Mouse (Mus musculus) embryonic facial prominence, embryonic 12.5 days (tissue): ENCODE measurements around the gene Ptpre. TPM values are rescaled to one million over a fixed set of nuclear protein-coding genes. Genes with fewer than 3 reads are reported as not detected.

Experiments used
- ATAC-seq: fragments of 200-750 bp; cut with Nextera tagmentation; 2 replicates; pipeline ENCODE4 v1.8.0; 2017; ENCODE audit not compliant: insufficient number of reproducible peaks, insufficient read depth, low FRiP score, low TSS enrichment
- H3K27ac ChIP-seq: fragments of 300-500 bp; sonication (generic); 2 replicates; pipeline ENCODE4 v1.5.1; 2016; ENCODE audit warnings: mild to moderate bottlenecking
- H3K27me3 ChIP-seq: fragments of 300-500 bp; sonication (generic); 2 replicates; pipeline ENCODE4 v1.6.1; 2016; ENCODE audit warnings: mild to moderate bottlenecking, moderate library complexity
- H3K36me3 ChIP-seq: fragments of 300-500 bp; sonication (generic); 2 replicates; pipeline ENCODE4 v1.6.1; 2016; ENCODE audit warnings: mild to moderate bottlenecking
- H3K4me1 ChIP-seq: fragments of 300-500 bp; sonication (generic); 2 replicates; pipeline ENCODE4 v1.6.1; 2016
- H3K4me2 ChIP-seq: fragments of 300-500 bp; sonication (generic); replicated peaks from 2 replicates; pipeline ENCODE4 v1.6.1; 2016; ENCODE audit warnings: mild to moderate bottlenecking, moderate library complexity
- H3K4me3 ChIP-seq: fragments of 300-500 bp; sonication (generic); 2 replicates; pipeline ENCODE4 v1.5.1; 2016; ENCODE audit warnings: mild to moderate bottlenecking
- H3K9ac ChIP-seq: fragments of 300-500 bp; sonication (generic); 2 replicates; pipeline ENCODE4 v1.6.1; 2016; ENCODE audit warnings: mild to moderate bottlenecking, moderate library complexity
- H3K9me3 ChIP-seq: fragments of 300-500 bp; sonication (generic); 2 replicates; pipeline ENCODE4 v1.6.1; 2016; ENCODE audit warnings: mild to moderate bottlenecking, moderate library complexity
- WGBS: fragments of 180-500 bp; shearing (Covaris S2); methylation state at CpG from one replicate; pipeline ENCODE4 v1.1.7; 2016; 5-methylcytosine and 5-hydroxymethylcytosine counted together
- polyA plus RNA-seq: library from polyadenylated mRNA; unstranded; fragments of >200 nt; fragmentation: Nextera tagmentation; extraction: Ambion mirVana; gene quantifications from 2 replicates; pipeline ENCODE4 v1.2.1, GENCODE M21; 2016

The Ptpre gene
- polyA plus RNA-seq, 1 experiment from 2014 or later = 2.4 TPM

- no peaks in the 10 kb centered on the region; the same call in 1 of the 2 replicates for H3K4me1 ChIP-seq
- WGBS = 26% methylated on average over 4 of the region's 4 CpGs
- no peaks in the 10 kb centered on the region for H3K36me3 ChIP-seq
- H3K27me3 ChIP-seq = no peaks in the 10 kb centered on the region
- ATAC-seq = no peak
- H3K27ac ChIP-seq = no peak overlapping the region
- no peaks in the 10 kb centered on the region for H3K9me3 ChIP-seq
- H3K4me2 ChIP-seq = no peak overlapping the region
- H3K4me3 ChIP-seq = no peak overlapping the region
- no peak overlapping the region for H3K9ac ChIP-seq
Observed at GRCm38 (mm10) chr7:135517191-135517590, 20.1 kb upstream of the Ptpre start.

GRCm38 (mm10) chr7:135520241-135520640 is 17.0 kb upstream of the Ptpre start:
- no peaks in the 10 kb centered on the region for H3K9me3 ChIP-seq
- H3K36me3 ChIP-seq = no peaks in the 10 kb centered on the region
- H3K4me3 ChIP-seq = no peak overlapping the region
- no peaks in the 10 kb centered on the region for H3K27me3 ChIP-seq
- H3K4me1 ChIP-seq = peaks cover 3% of the 10 kb centered on the region; the same call in 1 of the 2 replicates
- no peak overlapping the region for H3K9ac ChIP-seq
- no peak overlapping the region for H3K4me2 ChIP-seq
- ATAC-seq = no peak
- WGBS = 78% methylated on average over 5 of the region's 5 CpGs
- no peak overlapping the region for H3K27ac ChIP-seq

GRCm38 (mm10) chr7:135521755-135522512 is 15.3 kb upstream of the Ptpre start:
- H3K9ac ChIP-seq = no peak overlapping the region
- ATAC-seq = no peak

GRCm38 (mm10) chr7:135523981-135524380 is 13.3 kb upstream of the Ptpre start:
- no peaks in the 10 kb centered on the region for H3K36me3 ChIP-seq
- no peak overlapping the region for H3K4me2 ChIP-seq
- H3K4me3 ChIP-seq = no peak overlapping the region
- no peaks in the 10 kb centered on the region for H3K27me3 ChIP-seq
- 0 out of 2 replicates have a peak, but pooled peaks cover 3% of the 10 kb centered on the region for H3K4me1 ChIP-seq
- H3K9me3 ChIP-seq = no peaks in the 10 kb centered on the region
- H3K27ac ChIP-seq = no peak overlapping the region
- H3K9ac ChIP-seq = no peak overlapping the region
- WGBS = 60% methylated on average over 4 of the region's 4 CpGs
- ATAC-seq = no peak

More at GRCm38 (mm10) chr7:135521755-135522512, 15.3 kb upstream of the Ptpre start:
- Histone ChIP-seq H3K4me3 (no peak overlapping the region), H3K4me2 (no peak overlapping the region), H3K36me3 (no peaks in the 10 kb centered on the region), H3K27me3 (no peaks in the 10 kb centered on the region), H3K27ac (no peak overlapping the region), H3K9me3 (no peaks in the 10 kb centered on the region), H3K4me1 (peaks cover 3% of the 10 kb centered on the region; the same call in 1 of the 2 replicates)
- WGBS = 66% methylated on average over 15 of the region's 15 CpGs

GRCm38 (mm10) chr7:135524424-135524967 is 12.8 kb upstream of the Ptpre start:
- Histone ChIP-seq H3K9ac (no peak overlapping the region), H3K9me3 (no peaks in the 10 kb centered on the region), H3K4me3 (no peak overlapping the region), H3K36me3 (no peaks in the 10 kb centered on the region), H3K27me3 (no peaks in the 10 kb centered on the region), H3K4me2 (no peak overlapping the region), H3K4me1 (0 out of 2 replicates have a peak, but pooled peaks cover 3% of the 10 kb centered on the region), H3K27ac (no peak overlapping the region)
- ATAC-seq = no peak
- WGBS = 73% methylated on average over 6 of the region's 6 CpGs

- Histone ChIP-seq H3K27ac (no peak overlapping the region), H3K4me1 (0 out of 2 replicates have a peak, but pooled peaks cover 3% of the 10 kb centered on the region), H3K4me2 (no peak overlapping the region), H3K9ac (no peak overlapping the region), H3K4me3 (no peak overlapping the region), H3K9me3 (no peaks in the 10 kb centered on the region), H3K27me3 (no peaks in the 10 kb centered on the region), H3K36me3 (no peaks in the 10 kb centered on the region)
- 92% methylated on average over 3 of the region's 3 CpGs for WGBS
- no peak for ATAC-seq
Observed at GRCm38 (mm10) chr7:135526574-135527152, 10.6 kb upstream of the Ptpre start.

GRCm38 (mm10) chr7:135527169-135527568 is 10.1 kb upstream of the Ptpre start:
- Histone ChIP-seq H3K36me3 (no peaks in the 10 kb centered on the region), H3K4me3 (no peak overlapping the region), H3K4me2 (no peak overlapping the region), H3K27me3 (no peaks in the 10 kb centered on the region), H3K4me1 (0 out of 2 replicates have a peak, but pooled peaks cover 3% of the 10 kb centered on the region), H3K27ac (no peak overlapping the region), H3K9ac (no peak overlapping the region), H3K9me3 (no peaks in the 10 kb centered on the region)
- ATAC-seq = no peak
- 57% methylated on average over 3 of the region's 3 CpGs for WGBS

- Histone ChIP-seq H3K4me1 (0 out of 2 replicates have a peak, but pooled peaks cover 3% of the 10 kb centered on the region), H3K9ac (no peak within 1 kb of the TSS), H3K36me3 (no peaks in the 10 kb centered on the region), H3K27me3 (no peaks in the 10 kb centered on the region), H3K27ac (no peak within 1 kb of the TSS), H3K9me3 (no peaks in the 10 kb centered on the region), H3K4me2 (no peak within 1 kb of the TSS), H3K4me3 (no peak within 1 kb of the TSS)
- ATAC-seq = no peak
- WGBS = 92% methylated on average over 7 of the region's 7 CpGs
Observed at GRCm38 (mm10) chr7:135528515-135528914, 8.8 kb upstream of the Ptpre start, which contains the start of gene Clrn3. Clrn3 (minus strand) TSS chr7:135528654.

- Histone ChIP-seq H3K27ac (no peak overlapping the region), H3K27me3 (no peaks in the 10 kb centered on the region), H3K9ac (no peak overlapping the region), H3K9me3 (no peaks in the 10 kb centered on the region), H3K4me1 (0 out of 2 replicates have a peak, but pooled peaks cover under 1% of the 10 kb centered on the region), H3K36me3 (no peaks in the 10 kb centered on the region), H3K4me3 (no peak overlapping the region), H3K4me2 (no peak overlapping the region)
- WGBS = 86% methylated on average over 2 of the region's 2 CpGs
- no peak for ATAC-seq
Observed at GRCm38 (mm10) chr7:135529068-135529467, 8.2 kb upstream of the Ptpre start.

- 73% methylated on average over 2 of the region's 2 CpGs for WGBS
- 0 out of 2 replicates have a peak, but pooled peaks cover 6% of the 10 kb centered on the region for H3K4me1 ChIP-seq
- no peak overlapping the region for H3K4me2 ChIP-seq
- H3K27ac ChIP-seq = no peak overlapping the region
- H3K9ac ChIP-seq = no peak overlapping the region
- H3K4me3 ChIP-seq = no peak overlapping the region
- no peak for ATAC-seq
- peaks cover 13% of the 10 kb centered on the region for H3K27me3 ChIP-seq
- no peaks in the 10 kb centered on the region for H3K9me3 ChIP-seq
- no peaks in the 10 kb centered on the region for H3K36me3 ChIP-seq
Observed at GRCm38 (mm10) chr7:135534548-135535189, 2.6 kb upstream of the Ptpre start.

- Histone ChIP-seq H3K4me3 (no peak overlapping the region), H3K9ac (no peak overlapping the region), H3K4me1 (0 out of 2 replicates have a peak, but pooled peaks cover 6% of the 10 kb centered on the region), H3K36me3 (no peaks in the 10 kb centered on the region), H3K27me3 (peaks cover 21% of the 10 kb centered on the region), H3K4me2 (no peak overlapping the region), H3K27ac (no peak overlapping the region), H3K9me3 (no peaks in the 10 kb centered on the region)
- ATAC-seq = no peak
- 76% methylated on average over 3 of the region's 3 CpGs for WGBS
Observed at GRCm38 (mm10) chr7:135535908-135536307, 1.4 kb upstream of the Ptpre start.
